Mouse (Mus musculus) intestine, embryonic 14.5 days (tissue): ENCODE results near the gene Fnbp4. TPM values are rescaled to one million over a fixed set of nuclear protein-coding genes. Genes with fewer than 3 reads are reported as not detected.

Experiments used
- ATAC-seq: fragments of 200-750 bp; cut with Nextera tagmentation; replicated peaks from 2 replicates; pipeline ENCODE4 v1.8.0; 2017; ENCODE audit warnings: low read depth, moderate number of reproducible peaks, moderate TSS enrichment, moderate library complexity; ENCODE audit not compliant: low FRiP score, low TSS enrichment
- DNase-seq: peaks from one replicate; pipeline ENCODE4 v3.0.0-alpha.2; 2018; ENCODE audit warnings: low spot score
- H3K27ac ChIP-seq: fragments of 300-500 bp; sonication (generic); 2 replicates; pipeline ENCODE4 v1.5.1; 2014; ENCODE audit warnings: low read depth, mild to moderate bottlenecking, control low read depth
- H3K27me3 ChIP-seq: fragments of 300-500 bp; sonication (generic); replicated peaks from 2 replicates; pipeline ENCODE4 v1.6.1; 2014; ENCODE audit warnings: low read length, control low read depth; ENCODE audit not compliant: control insufficient read depth, insufficient read depth
- H3K36me3 ChIP-seq: fragments of 300-500 bp; sonication (generic); 2 replicates; pipeline ENCODE4 v1.6.1; 2014; ENCODE audit warnings: low read length, control low read depth; ENCODE audit not compliant: control insufficient read depth, insufficient read depth
- H3K4me1 ChIP-seq: fragments of 300-500 bp; sonication (generic); replicated peaks from 2 replicates; pipeline ENCODE4 v1.6.1; 2014; ENCODE audit warnings: low read length, control low read depth, mixed read lengths; ENCODE audit not compliant: control insufficient read depth, insufficient read depth
- H3K4me2 ChIP-seq: fragments of 300-500 bp; sonication (generic); 2 replicates; pipeline ENCODE4 v1.6.1; 2014; ENCODE audit warnings: low read length
- H3K4me3 ChIP-seq: fragments of 300-500 bp; sonication (generic); 2 replicates; pipeline ENCODE4 v1.5.1; 2014; ENCODE audit warnings: low read depth, low read length, control low read depth, mixed read lengths
- H3K9ac ChIP-seq: fragments of 300-500 bp; sonication (generic); 2 replicates; pipeline ENCODE4 v1.6.1; 2014; ENCODE audit warnings: mild to moderate bottlenecking, low read length
- H3K9me3 ChIP-seq: fragments of 300-500 bp; sonication (generic); 2 replicates; pipeline ENCODE4 v1.6.1; 2016; ENCODE audit warnings: low read length, control low read depth; ENCODE audit not compliant: control insufficient read depth
- WGBS: fragments of 180-500 bp; shearing (Covaris S2); extraction: QIAGEN DNeasy Blood & Tissue Kit; methylation state at CpG from one replicate; pipeline ENCODE4 v1.1.7; 2014; 5-methylcytosine and 5-hydroxymethylcytosine counted together
- polyA plus RNA-seq: library from polyadenylated mRNA; unstranded; fragments of >200 nt; fragmentation: Nextera tagmentation; extraction: Ambion mirVana; gene quantifications from 2 replicates; pipeline ENCODE4 v1.2.1, GENCODE M21; 2014

Fnbp4 gene
- polyA plus RNA-seq, 1 experiment from 2014 or later, result 87.7 TPM

DNA sequence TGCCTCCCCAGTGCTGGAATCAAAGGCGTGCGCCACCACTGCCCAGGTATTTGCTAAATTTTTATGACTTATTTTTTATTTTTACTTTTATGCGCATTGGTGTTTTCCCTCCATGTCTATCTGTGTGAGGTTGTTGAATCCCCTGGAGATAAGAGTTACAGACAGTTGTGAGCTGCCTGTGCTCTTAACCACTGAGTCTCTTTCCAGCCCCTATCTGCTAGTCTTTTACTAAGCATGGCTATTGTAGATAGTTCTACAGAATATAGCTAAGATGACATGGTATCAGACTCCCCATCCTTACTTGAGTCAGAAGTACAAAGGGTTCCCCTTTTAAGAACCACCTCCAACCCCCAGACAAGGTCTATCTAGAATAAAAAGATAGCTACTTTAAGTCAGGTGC lies 9.0 kb downstream of the Fnbp4 start:
- ATAC-seq, result no peak

DNA sequence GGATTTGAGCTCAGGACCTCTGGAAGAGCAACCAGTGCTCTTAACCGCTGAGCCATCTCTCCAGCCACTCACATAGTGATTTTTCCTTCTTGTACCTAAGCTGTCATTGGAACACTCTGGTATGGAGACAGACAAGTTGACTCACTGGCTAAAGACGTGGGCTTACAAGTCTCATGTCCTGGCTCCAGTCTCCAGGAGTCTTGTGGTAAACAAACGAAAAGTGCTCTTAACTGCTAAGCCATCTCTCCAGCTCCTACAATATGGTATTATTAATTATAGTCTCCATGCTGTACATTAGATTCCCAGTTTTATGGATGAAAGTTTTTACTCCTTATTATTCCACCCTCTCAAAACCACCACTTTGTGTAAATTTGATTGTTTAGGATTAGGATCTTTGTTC lies 20.0 kb downstream of the Fnbp4 start:
- Histone ChIP-seq H3K4me1 (no peaks in the 10 kb centered on the region), H3K36me3 (peaks cover 99% of the 10 kb centered on the region)

More for the DNA sequence above, 9.0 kb downstream of the Fnbp4 start:
- 98% methylated on average over 3 of the region's 3 CpGs for WGBS
- H3K27ac ChIP-seq, result no peak overlapping the region
- H3K4me1 ChIP-seq, result no peaks in the 10 kb centered on the region
- no peak overlapping the region for H3K4me3 ChIP-seq
- peaks cover 93% of the 10 kb centered on the region for H3K36me3 ChIP-seq
- no peak overlapping the region for H3K4me2 ChIP-seq
- no peak overlapping the region for H3K9ac ChIP-seq
- H3K9me3 ChIP-seq, result no peaks in the 10 kb centered on the region
- no peak for DNase-seq
- no peaks in the 10 kb centered on the region for H3K27me3 ChIP-seq

DNA sequence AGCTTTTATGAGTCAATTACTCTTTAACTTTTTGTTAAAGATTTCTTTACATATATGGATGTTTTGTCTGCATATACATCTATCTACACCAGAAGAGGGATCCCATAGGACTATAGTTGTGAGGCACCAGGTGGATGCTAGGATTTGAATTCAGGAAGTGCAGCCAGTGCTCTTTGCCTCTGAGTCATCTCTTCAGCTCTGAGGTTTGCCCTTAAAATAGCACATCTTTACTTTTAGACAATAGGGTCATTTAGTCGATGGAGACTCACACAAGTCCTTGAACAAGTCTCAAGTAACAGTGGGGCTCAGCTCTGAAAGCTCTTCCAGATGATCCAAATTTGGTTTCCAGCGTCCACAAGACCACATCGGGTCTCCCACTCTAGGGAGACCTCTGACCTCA lies 36.2 kb downstream of the Fnbp4 start:
- Histone ChIP-seq H3K27me3 (0 out of 2 replicates have a peak, but pooled peaks cover 6% of the 10 kb centered on the region), H3K36me3 (peaks cover 49% of the 10 kb centered on the region), H3K4me1 (peaks cover 4% of the 10 kb centered on the region; the same call in 1 of the 2 replicates), H3K27ac (no peak overlapping the region), H3K4me3 (no peak overlapping the region), H3K4me2 (no peak overlapping the region), H3K9ac (no peak overlapping the region), H3K9me3 (no peaks in the 10 kb centered on the region)
- DNase-seq (no peak), ATAC-seq (no peak)
- 52% methylated on average over 3 of the region's 3 CpGs for WGBS

More for the DNA sequence above, 20.0 kb downstream of the Fnbp4 start:
- H3K9me3 ChIP-seq, result no peaks in the 10 kb centered on the region
- H3K27me3 ChIP-seq, result no peaks in the 10 kb centered on the region
- H3K27ac ChIP-seq, result no peak overlapping the region
- WGBS, result 77% methylated on average over 3 of the region's 3 CpGs
- no peak overlapping the region for H3K4me3 ChIP-seq
- no peak overlapping the region for H3K9ac ChIP-seq
- ATAC-seq (no peak), DNase-seq (no peak)
- H3K4me2 ChIP-seq, result no peak overlapping the region

DNA sequence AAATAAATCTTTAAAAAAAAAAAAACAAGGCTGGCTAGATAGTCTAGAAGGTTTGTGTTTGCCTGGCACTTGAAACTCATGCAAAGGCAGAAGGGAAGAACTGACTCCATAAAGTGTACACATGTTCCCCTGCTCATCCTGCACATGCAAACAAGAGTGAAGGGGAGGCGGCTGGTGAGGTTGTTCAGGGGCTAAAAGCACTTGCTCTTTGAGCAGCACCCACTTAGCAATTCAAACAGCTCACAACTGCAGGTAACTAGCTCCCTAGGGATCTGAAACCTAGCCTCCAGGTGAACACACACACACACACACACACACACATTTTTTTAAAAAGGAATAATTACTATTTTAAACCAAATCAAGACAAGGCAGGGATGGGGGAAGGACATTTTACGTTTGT lies 36.8 kb downstream of the Fnbp4 start:
- Histone ChIP-seq H3K4me3 (no peak overlapping the region), H3K36me3 (peaks cover 43% of the 10 kb centered on the region), H3K9me3 (no peaks in the 10 kb centered on the region), H3K4me2 (peak overlapping the region; percentile 81; the same call in 1 of the 2 replicates), H3K27me3 (0 out of 2 replicates have a peak, but pooled peaks cover 6% of the 10 kb centered on the region), H3K27ac (no peak overlapping the region), H3K4me1 (peaks cover 4% of the 10 kb centered on the region; the same call in 1 of the 2 replicates), H3K9ac (no peak overlapping the region)
- ATAC-seq (no peak), DNase-seq (no peak)
- 44% methylated on average over 2 of the region's 2 CpGs for WGBS

DNA sequence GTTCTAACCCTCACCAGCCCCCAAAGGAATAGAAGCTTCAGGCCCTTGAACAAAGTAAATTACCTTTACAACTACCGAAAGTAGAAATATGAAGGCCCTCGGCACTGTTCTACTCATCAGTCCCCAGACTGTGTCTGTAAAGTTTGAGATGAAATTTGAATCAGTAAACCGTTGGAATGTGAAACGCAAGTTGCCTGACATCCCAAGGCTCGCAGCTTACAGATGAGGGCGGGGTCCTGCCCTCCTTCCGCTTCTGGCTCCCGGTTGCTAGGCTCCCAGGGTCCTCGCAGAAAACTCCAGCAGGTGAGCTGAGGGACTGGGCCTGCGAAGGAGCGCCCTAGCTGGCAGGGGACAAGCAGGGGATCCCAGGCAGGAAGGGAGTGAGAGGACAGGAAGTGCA lies 37.3 kb downstream of the Fnbp4 start, which contains the start of gene Agbl2:
Gene Agbl2 (plus strand): TSS at position 270 of the 400 bp plus-strand sequence.
- Histone ChIP-seq H3K9me3 (no peaks in the 10 kb centered on the region), H3K36me3 (peaks cover 38% of the 10 kb centered on the region), H3K4me3 (peak within 1 kb of the TSS; percentile 34), H3K4me2 (peak within 1 kb of the TSS; percentile 81), H3K4me1 (peaks cover 4% of the 10 kb centered on the region; the same call in 1 of the 2 replicates), H3K27me3 (0 out of 2 replicates have a peak, but pooled peaks cover 6% of the 10 kb centered on the region), H3K27ac (no peak within 1 kb of the TSS), H3K9ac (peak within 1 kb of the TSS; percentile 22; the same call in 1 of the 2 replicates)
- no peak for DNase-seq
- peak; percentile 78 for ATAC-seq
- 3% methylated on average over 11 of the region's 11 CpGs for WGBS

DNA sequence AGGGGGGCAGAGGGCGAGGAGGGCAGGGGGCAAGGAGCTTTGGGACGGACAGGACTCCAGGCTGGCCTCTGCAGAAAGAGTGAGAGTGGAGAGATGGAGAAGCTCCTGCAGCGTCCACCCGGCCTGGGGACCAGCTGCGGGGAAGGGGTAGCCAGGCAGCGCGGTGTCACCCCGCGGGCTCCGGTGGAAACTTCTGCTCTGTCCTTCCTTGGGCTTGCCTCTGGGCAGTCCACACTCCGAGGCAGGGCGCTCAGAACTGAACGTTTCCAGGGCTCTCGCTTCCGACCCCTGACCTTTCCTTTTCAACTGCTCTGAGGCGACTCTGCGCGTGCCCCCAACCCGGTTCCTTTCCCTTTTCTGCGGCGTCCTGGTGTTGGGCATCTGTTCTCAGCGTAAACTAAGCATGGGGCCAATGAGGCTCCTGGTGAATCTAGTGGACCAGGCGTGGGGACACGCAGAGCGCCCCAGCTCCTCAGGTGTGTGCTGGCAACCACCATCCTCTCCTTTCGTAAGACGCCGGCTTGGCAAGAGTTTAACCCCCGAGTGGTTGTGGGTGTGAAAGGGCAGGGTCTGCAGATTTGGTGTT lies 37.8 kb downstream of the Fnbp4 start:
- 0 out of 2 replicates have a peak, but pooled peaks cover 6% of the 10 kb centered on the region for H3K27me3 ChIP-seq
- H3K4me3 ChIP-seq, result peak overlapping the region; percentile 34
- H3K9ac ChIP-seq, result peak overlapping the region; percentile 2; the same call in 1 of the 2 replicates
- H3K9me3 ChIP-seq, result no peaks in the 10 kb centered on the region
- peak overlapping the region; percentile 81 for H3K4me2 ChIP-seq
- 3% methylated on average over 27 of the region's 29 CpGs for WGBS
- peak; percentile 65 for DNase-seq
- peaks cover 32% of the 10 kb centered on the region for H3K36me3 ChIP-seq
- H3K27ac ChIP-seq, result no peak overlapping the region
- peak; percentile 72 for ATAC-seq
- peaks cover 4% of the 10 kb centered on the region; the same call in 1 of the 2 replicates for H3K4me1 ChIP-seq

DNA sequence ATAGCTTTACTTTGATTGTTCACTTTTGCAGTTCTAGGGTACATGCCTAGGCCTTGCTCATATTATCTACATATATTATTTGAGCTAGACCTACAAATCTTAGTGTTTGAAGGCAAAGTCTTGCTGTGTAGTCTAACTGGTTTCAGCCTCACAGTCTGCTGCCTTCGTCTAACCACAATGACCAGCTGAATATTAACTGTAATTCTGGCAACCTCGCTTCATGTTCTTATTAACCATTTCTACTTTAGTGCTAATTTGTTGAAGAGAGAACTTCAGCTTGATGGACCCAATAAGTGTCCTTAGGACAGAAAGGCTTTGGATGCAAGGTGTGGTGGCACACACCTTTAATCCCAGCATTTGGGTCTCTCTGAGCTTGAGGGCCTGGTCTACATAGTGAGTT lies 43.0 kb downstream of the Fnbp4 start:
- 81% methylated on average over 2 of the region's 2 CpGs for WGBS
- no peaks in the 10 kb centered on the region for H3K36me3 ChIP-seq
- DNase-seq, result no peak
- H3K4me1 ChIP-seq, result no peaks in the 10 kb centered on the region
- H3K9me3 ChIP-seq, result no peaks in the 10 kb centered on the region
- ATAC-seq, result no peak
- H3K4me2 ChIP-seq, result no peak overlapping the region
- 0 out of 2 replicates have a peak, but pooled peaks cover 6% of the 10 kb centered on the region for H3K27me3 ChIP-seq
- H3K27ac ChIP-seq, result no peak overlapping the region
- no peak overlapping the region for H3K9ac ChIP-seq
- no peak overlapping the region for H3K4me3 ChIP-seq

DNA sequence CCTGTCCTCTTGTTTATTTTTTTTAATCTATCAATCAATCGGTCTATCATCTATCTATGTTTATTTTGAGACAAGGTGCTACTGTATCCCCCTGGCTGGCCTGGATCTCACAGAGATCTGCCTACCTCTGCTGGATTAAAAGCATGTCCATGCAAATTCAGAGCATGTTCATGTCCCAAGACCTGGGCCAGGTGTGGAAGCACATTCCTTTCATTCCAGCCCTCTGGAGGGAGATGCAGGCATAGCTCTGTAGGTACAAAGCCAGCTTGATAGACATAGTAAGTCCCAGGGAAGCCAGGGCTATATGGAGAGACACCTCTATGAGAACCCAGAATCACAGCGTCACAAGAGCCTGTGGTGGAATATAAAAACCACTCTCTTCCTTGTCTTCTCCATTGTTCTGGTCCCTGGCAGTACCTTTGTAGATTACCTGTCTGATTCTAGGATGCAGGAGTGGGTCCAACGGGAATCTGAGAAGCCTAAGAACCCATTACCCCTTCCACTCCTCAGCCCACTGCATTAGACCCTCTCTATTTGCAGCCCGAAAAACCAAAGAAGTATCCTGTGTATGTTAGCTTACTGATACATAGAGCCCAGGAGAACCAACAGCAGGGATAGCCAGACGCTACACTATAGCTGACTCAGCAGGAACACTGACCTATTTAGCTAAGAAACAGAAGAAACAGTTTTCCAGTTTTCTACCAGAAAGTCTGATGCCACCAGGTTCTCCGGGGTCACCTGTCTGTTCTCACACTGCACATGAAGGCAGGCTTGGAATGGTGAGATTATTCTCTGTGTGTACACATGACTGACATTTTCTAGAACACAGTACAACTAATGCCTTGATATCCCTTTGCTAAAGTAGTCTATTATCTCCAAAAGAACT lies 63.3 kb downstream of the Fnbp4 start:
- H3K4me2 ChIP-seq, result no peak overlapping the region
- H3K4me3 ChIP-seq, result no peak overlapping the region
- no peak for ATAC-seq
- 80% methylated on average over 6 of the region's 6 CpGs for WGBS
- no peak for DNase-seq
- no peak overlapping the region for H3K27ac ChIP-seq
- H3K36me3 ChIP-seq, result no peaks in the 10 kb centered on the region
- H3K9ac ChIP-seq, result no peak overlapping the region
- no peaks in the 10 kb centered on the region for H3K4me1 ChIP-seq
- H3K27me3 ChIP-seq, result no peaks in the 10 kb centered on the region
- H3K9me3 ChIP-seq, result no peaks in the 10 kb centered on the region
